Mouse (Mus musculus): ENCODE results near the gene Efcab14.

- no peak for TF ChIP-seq CTCF (IDR thresholded peaks at IDR 0.05; ENCODE audit: borderline replicate concordance, insufficient read depth, low read length)
- no peak for TF ChIP-seq POLR2A (IDR thresholded peaks at IDR 0.05; ENCODE audit: low read depth, low read length)
Measured at GRCm38 (mm10) chr4:115821431-115821830, 83.9 kb downstream of the Efcab14 start.

Data from embryonic fibroblast, embryonic 13.5 days (primary cell).